Mouse (Mus musculus) megakaryocyte, embryonic 14.5 days (primary cell): ENCODE results near the gene Smim20.

Experiments
- FLI1 ChIP-seq: IDR thresholded peaks from 2 replicates; pipeline ENCODE4 v1.6.1; 2012; ENCODE audit warnings: low read length, inconsistent platforms, mixed read lengths
- GATA1 ChIP-seq: IDR thresholded peaks from 3 replicates; pipeline ENCODE4 v1.6.1; 2012; ENCODE audit warnings: mixed read lengths, low read length, inconsistent platforms, borderline replicate concordance

DNA sequence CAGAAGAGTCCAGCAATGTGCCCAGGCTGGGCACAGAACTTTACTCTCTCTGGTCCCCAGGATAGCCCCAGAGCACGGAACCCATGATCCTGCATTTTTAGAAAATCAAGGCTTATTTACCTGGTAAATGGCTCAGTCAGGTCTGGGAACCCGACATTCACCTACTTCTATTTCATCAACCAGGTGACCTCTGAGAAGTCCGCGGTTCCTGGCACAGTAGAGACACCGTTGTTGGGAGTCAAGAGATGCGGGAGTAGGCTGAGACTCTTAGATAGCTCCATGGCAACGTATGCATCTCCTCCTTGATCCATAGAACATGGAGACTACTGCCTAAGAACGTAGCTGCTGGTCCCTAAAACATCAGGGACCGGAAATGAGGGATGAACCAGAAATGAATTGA is 55.0 kb downstream of the Smim20 start:
- no peak for TF ChIP-seq GATA1
- no peak for TF ChIP-seq FLI1
